Mouse (Mus musculus) cerebellum, adult 2 months (tissue): ENCODE results near the gene Gnai3.

Experiments
- CTCF ChIP-seq: fragments of 200-500 bp; IDR thresholded peaks from 2 replicates; pipeline ENCODE4 v1.5.1; 2011; ENCODE audit warnings: low read depth, mild to moderate bottlenecking, control low read depth, low read length, moderate library complexity, borderline replicate concordance; ENCODE audit not compliant: insufficient read depth
- POLR2A ChIP-seq: fragments of 200-500 bp; IDR thresholded peaks from 2 replicates; pipeline ENCODE4 v1.6.1; 2011; ENCODE audit warnings: low read length, control low read depth, borderline replicate concordance; ENCODE audit not compliant: insufficient read depth

DNA sequence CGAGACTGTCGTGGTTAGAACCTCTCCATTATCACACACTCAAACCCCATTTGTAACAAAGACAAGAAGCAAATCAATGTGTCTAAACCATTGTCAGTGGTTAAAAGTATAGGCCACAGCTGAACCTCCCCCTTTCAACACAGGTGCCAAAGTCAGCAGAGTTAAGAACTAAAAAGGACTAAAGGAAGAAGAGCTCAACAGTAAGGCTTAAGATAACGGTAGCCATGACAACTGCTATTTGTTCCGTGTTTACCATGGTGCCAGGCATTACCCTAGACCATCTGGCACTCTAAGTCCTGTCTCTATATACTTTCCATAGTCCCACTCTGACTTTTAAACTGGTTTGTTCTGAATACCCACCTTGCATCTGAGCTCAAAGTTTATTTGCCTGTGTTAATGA is 33.3 kb downstream of the Gnai3 start:
- TF ChIP-seq POLR2A = no peak
- TF ChIP-seq CTCF = no peak
